In genomic region chr8:105445296-105446126, GRCm38 (mm10) we compare ENCODE assay signal across 9 mouse cellular contexts. TPM values are rescaled to one million over a fixed set of nuclear protein-coding genes. Genes with fewer than 3 reads are reported as not detected.
A peak's percentile ranks its signal among the peaks of the same experiment; 100 is the strongest.
DNase-seq lines count a peak whose midpoint lies in the region; ATAC-seq lines count a peak whose summit lies in the region.
"Had no signal": no experiment of that assay in that cellular context is flagged by ENCODE, and none has a peak within 500 bp of the region (broad histone marks: within the 10 kb centered on the region; RNA-seq: fewer than 3 reads in every experiment).

No protein-coding gene starts in this region.

- H3K9me3 ChIP-seq in kidney, embryonic 16.5 days (ENCODE audit: low read length), result no peaks in the 10 kb centered on the region
- H3K9me3 ChIP-seq in forebrain, embryonic 16.5 days (ENCODE audit: control insufficient read depth, low read length), result no peaks in the 10 kb centered on the region
- H3K9me3 ChIP-seq in midbrain, embryonic 13.5 days, result no peaks in the 10 kb centered on the region

- WGBS in kidney, embryonic 16.5 days, result 38% methylated on average over 11 of the region's 11 CpGs
- 17% methylated on average over 11 of the region's 11 CpGs for WGBS in forebrain, embryonic 16.5 days
- 11% methylated on average over 11 of the region's 11 CpGs for WGBS in midbrain, embryonic 13.5 days

- H3K36me3 ChIP-seq in kidney, embryonic 16.5 days (ENCODE audit: insufficient read depth, low read length), result no peaks in the 10 kb centered on the region
- H3K36me3 ChIP-seq in forebrain, embryonic 16.5 days (ENCODE audit: control insufficient read depth, insufficient read depth), result no peaks in the 10 kb centered on the region
- H3K36me3 ChIP-seq in midbrain, embryonic 13.5 days, result no peaks in the 10 kb centered on the region

- H3K4me3 ChIP-seq in kidney, embryonic 16.5 days (ENCODE audit: low read length), result no peak overlapping the region
- no peak overlapping the region for H3K4me3 ChIP-seq in forebrain, embryonic 16.5 days (replicated peaks; ENCODE audit: low read length)
- no peak overlapping the region for H3K4me3 ChIP-seq in midbrain, embryonic 13.5 days (replicated peaks)

- no peaks in the 10 kb centered on the region for H3K27me3 ChIP-seq in kidney, embryonic 16.5 days (ENCODE audit: insufficient read depth, low read length)
- no peaks in the 10 kb centered on the region for H3K27me3 ChIP-seq in forebrain, embryonic 16.5 days (replicated peaks; ENCODE audit: control insufficient read depth, insufficient read depth, low read length)
- H3K27me3 ChIP-seq in midbrain, embryonic 13.5 days, result no peaks in the 10 kb centered on the region

- H3K4me1 ChIP-seq in kidney, embryonic 16.5 days (ENCODE audit: insufficient read depth, low read length), result 0 out of 2 replicates have a peak, but pooled peaks cover 7% of the 10 kb centered on the region
- peaks cover 9% of the 10 kb centered on the region for H3K4me1 ChIP-seq in forebrain, embryonic 16.5 days (replicated peaks; ENCODE audit: control insufficient read depth, insufficient read depth, low read length)
- H3K4me1 ChIP-seq in midbrain, embryonic 13.5 days (replicated peaks), result peaks cover 19% of the 10 kb centered on the region

- no peak overlapping the region for H3K27ac ChIP-seq in kidney, embryonic 16.5 days (ENCODE audit: low read length)
- H3K27ac ChIP-seq in forebrain, embryonic 16.5 days (ENCODE audit: low read length), result no peak overlapping the region
- H3K27ac ChIP-seq in midbrain, embryonic 13.5 days, result peak overlapping the region; percentile 87

- H3K4me2 ChIP-seq in kidney, embryonic 16.5 days (replicated peaks; ENCODE audit: low read depth, low read length), result no peak overlapping the region
- H3K4me2 ChIP-seq in forebrain, embryonic 16.5 days (ENCODE audit: low read length), result peak overlapping the region; percentile 34
- peak overlapping the region; percentile 26 for H3K4me2 ChIP-seq in midbrain, embryonic 13.5 days (replicated peaks)

- no peak for DNase-seq in kidney, adult 11 months
- DNase-seq in R1 (ENCODE audit: low read depth, low spot score), result peak; percentile 36
- no peak for DNase-seq in thymus, adult 18-20 months
- DNase-seq in urinary bladder, adult 2 months (ENCODE audit: low spot score), result no peak

- H3K9ac ChIP-seq in kidney, embryonic 16.5 days (replicated peaks; ENCODE audit: low read length), result no peak overlapping the region
- H3K9ac ChIP-seq in forebrain, embryonic 16.5 days (replicated peaks; ENCODE audit: low read depth, low read length), result no peak overlapping the region
- H3K9ac ChIP-seq in midbrain, embryonic 13.5 days (replicated peaks), result no peak overlapping the region; the same call in 1 of the 2 replicates

- 0 out of 2 replicates have a peak, but pooled peaks have one; percentile 54 for ATAC-seq in kidney, embryonic 16.5 days (ENCODE audit: low FRiP score, low TSS enrichment)
- peak; percentile 63 for ATAC-seq in forebrain, embryonic 16.5 days
- ATAC-seq in midbrain, embryonic 13.5 days, result peak; percentile 94
- ATAC-seq in activated CD4-positive, CD25-positive, alpha-beta regulatory T cell, adult 4 months, result no peak
- ATAC-seq: Patski had no signal

RNA-seq across cellular contexts. Expression of gene Tppp3, which starts 25.8 kb away (rescaled TPM):
- 22.2 and 24.8 TPM in 2 replicates for polyA plus RNA-seq in kidney, embryonic 16.5 days (2015; fragmentation: Nextera tagmentation; extraction: Ambion mirVana)
- 28.9 and 56.5 TPM in 2 replicates for polyA plus RNA-seq in forebrain, embryonic 16.5 days (2015; fragmentation: Nextera tagmentation; extraction: Ambion mirVana)
- 93.1 and 111 TPM in 2 replicates for polyA plus RNA-seq in midbrain, embryonic 13.5 days (2015; fragmentation: Nextera tagmentation; extraction: Ambion mirVana)
- polyA plus RNA-seq in activated CD4-positive, CD25-positive, alpha-beta regulatory T cell, adult 4 months (2017; shearing (Covaris generic)), result under 1 TPM; 0.50 to 0.60 TPM
- polyA plus RNA-seq in urinary bladder, adult 2 months (2012; rRNA removed), result 84.1 and 93.7 TPM in 2 replicates

RNA-seq across cellular contexts. Expression of gene Lrrc36, which starts 32.1 kb away (rescaled TPM):
- polyA plus RNA-seq in kidney, embryonic 16.5 days (2015; fragmentation: Nextera tagmentation; extraction: Ambion mirVana), result 0.17 and 0.41 TPM in 2 replicates
- 0.37 and 0.80 TPM in 2 replicates for polyA plus RNA-seq in forebrain, embryonic 16.5 days (2015; fragmentation: Nextera tagmentation; extraction: Ambion mirVana)
- 1.5 and 2.4 TPM in 2 replicates for polyA plus RNA-seq in midbrain, embryonic 13.5 days (2015; fragmentation: Nextera tagmentation; extraction: Ambion mirVana)
- not detected for polyA plus RNA-seq in activated CD4-positive, CD25-positive, alpha-beta regulatory T cell, adult 4 months (2017; shearing (Covaris generic))
- 0.48 and 0.53 TPM in 2 replicates for polyA plus RNA-seq in urinary bladder, adult 2 months (2012; rRNA removed)
- polyA plus RNA-seq: Patski had no signal

RNA-seq across cellular contexts. Expression of gene Kctd19, which starts 32.2 kb away (rescaled TPM):
- polyA plus RNA-seq in kidney, embryonic 16.5 days (2015; fragmentation: Nextera tagmentation; extraction: Ambion mirVana), result not detected in 2 replicates
- not detected in 2 replicates for polyA plus RNA-seq in forebrain, embryonic 16.5 days (2015; fragmentation: Nextera tagmentation; extraction: Ambion mirVana)
- polyA plus RNA-seq in midbrain, embryonic 13.5 days (2015; fragmentation: Nextera tagmentation; extraction: Ambion mirVana), result not detected in 2 replicates
- polyA plus RNA-seq in activated CD4-positive, CD25-positive, alpha-beta regulatory T cell, adult 4 months (2017; shearing (Covaris generic)), result not detected
- polyA plus RNA-seq in urinary bladder, adult 2 months (2012; rRNA removed), result 0.06 and 0.10 TPM in 2 replicates
- polyA plus RNA-seq: Patski had no signal

RNA-seq across cellular contexts. Expression of gene Zdhhc1, which starts 51.2 kb away (rescaled TPM):
- polyA plus RNA-seq in kidney, embryonic 16.5 days (2015; fragmentation: Nextera tagmentation; extraction: Ambion mirVana), result 49.6 and 51.1 TPM in 2 replicates
- 26.3 and 33.3 TPM in 2 replicates for polyA plus RNA-seq in forebrain, embryonic 16.5 days (2015; fragmentation: Nextera tagmentation; extraction: Ambion mirVana)
- 26.2 and 31.3 TPM in 2 replicates for polyA plus RNA-seq in midbrain, embryonic 13.5 days (2015; fragmentation: Nextera tagmentation; extraction: Ambion mirVana)
- polyA plus RNA-seq in activated CD4-positive, CD25-positive, alpha-beta regulatory T cell, adult 4 months (2017; shearing (Covaris generic)), result under 1 TPM; 0.43 to 0.62 TPM
- polyA plus RNA-seq in urinary bladder, adult 2 months (2012; rRNA removed), result 56.7 and 64.7 TPM in 2 replicates

Comparison
In these comparisons a context has a peak if more than half of its experiments do, and no peak if none do; other contexts are left out.
1. RNA of gene Tppp3, which starts 25.8 kb away (polyA plus RNA-seq): 93.1 to 111 TPM in midbrain, embryonic 13.5 days, 84.1 to 93.7 TPM in urinary bladder, adult 2 months, 28.9 to 56.5 TPM in forebrain, embryonic 16.5 days and 22.2 to 24.8 TPM in kidney, embryonic 16.5 days; 0.50 to 0.60 TPM in activated CD4-positive, CD25-positive, alpha-beta regulatory T cell, adult 4 months; every median in the first group is over 10 times any median in the second.